Mouse (Mus musculus) kidney, postnatal 4 days (tissue): ENCODE data around the gene AW551984.

ENCODE experiments used
- DNase-seq, 2 experiments: peaks; one replicate each; pipeline ENCODE4 v3.0.0; 2021; ENCODE audit warnings: mixed read lengths in 2 of 2

The AW551984 gene

DNA sequence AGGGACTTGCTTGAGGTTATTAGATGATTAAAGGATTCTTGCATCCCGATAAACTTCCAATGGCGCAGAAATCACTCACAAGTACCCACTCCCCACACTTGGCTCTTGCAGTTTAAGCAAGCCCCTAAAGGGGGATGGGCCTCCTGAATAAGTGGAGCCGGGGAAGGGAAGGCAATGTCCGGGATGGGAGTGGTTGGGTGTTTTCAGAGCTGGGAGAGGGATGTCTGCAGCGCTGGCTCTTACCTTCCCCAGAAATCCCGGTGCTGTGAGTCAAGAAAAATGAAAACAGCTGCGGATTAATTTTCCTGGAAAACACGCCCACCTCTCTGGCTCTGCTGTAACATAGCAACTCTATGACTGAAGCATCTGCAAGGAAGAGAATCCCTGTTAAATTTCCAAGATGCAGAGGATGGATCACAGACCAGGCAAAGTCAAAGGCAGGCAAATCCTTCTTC, at the start of gene AW551984:
TSS of gene AW551984 (minus strand) at position 405 of the 455 bp plus-strand sequence.
- peak in 1 of 2 experiments; percentile 13 for DNase-seq

DNA sequence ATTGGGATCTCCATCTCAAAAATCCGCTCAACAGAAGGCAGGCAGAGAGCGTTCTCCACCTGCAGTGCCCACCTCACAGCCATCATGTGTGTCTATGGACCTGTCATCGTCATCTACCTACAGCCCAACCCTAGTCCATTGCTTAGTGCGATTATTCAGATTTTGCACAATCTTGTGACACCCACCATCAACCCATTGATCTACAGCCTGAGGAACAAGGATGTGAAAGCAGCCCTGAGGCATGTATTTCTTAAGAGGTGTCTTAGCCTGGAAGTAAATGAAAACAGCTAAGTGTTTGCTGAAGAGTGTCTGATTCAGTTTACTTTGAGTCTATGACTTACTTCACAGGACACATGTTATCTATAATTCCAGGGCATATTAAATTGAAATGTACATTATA, 43.2 kb upstream of the AW551984 start:
- no peak for DNase-seq

DNA sequence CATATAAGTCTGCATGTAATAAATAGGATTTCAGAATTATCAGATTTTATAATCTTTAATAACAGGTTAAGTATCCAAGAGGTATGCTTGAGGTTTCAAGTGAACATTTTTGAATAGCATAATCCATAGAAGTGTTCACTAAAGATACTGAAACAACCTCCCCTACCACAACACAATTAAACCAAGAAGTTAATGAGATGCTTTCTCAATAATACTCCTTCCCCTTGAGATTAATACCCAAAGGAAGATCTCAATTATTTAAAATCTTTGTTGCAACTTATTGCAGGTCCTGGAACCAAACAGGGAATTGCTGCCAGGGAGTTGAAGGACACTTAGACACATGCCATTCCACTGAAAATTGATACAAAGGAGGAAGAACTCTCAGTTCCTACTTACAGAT, 40.6 kb upstream of the AW551984 start, which contains the start of gene Olfr961:
TSS of gene Olfr961 (plus strand) at position 301 of the 400 bp plus-strand sequence.
- DNase-seq, result no peak

DNA sequence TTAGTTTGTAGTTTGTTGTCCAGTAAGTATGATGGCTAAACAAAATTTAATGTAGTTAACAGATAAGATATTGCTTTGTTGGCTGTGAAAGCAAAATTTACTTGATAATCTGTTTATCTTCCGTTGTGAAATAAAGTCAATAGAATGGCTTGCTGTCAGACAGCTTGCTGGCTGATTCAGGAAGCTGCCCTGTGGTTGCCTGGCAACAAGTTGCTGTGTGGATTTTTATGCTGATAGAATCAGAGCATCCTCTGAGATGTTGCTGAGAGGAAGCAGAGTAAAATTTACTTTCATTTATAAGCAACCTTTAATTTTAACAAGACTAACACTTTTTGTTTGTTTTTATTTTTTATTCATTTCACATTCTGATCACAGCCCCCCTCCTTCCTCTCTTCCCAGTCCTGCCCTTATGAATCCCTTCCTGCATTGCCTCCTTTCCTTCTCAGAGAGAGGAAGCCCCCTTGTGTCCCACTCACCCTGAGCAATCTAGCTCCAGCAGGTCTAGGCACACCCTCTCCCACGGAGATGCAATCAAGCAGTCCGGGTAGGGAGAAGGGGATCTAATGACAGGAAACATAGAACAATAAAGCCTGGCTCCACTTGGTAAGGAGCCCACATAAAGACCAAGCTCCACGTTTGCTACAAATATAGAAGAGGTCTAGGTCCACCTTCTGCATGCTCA, 29.9 kb upstream of the AW551984 start:
- DNase-seq, result no peak

DNA sequence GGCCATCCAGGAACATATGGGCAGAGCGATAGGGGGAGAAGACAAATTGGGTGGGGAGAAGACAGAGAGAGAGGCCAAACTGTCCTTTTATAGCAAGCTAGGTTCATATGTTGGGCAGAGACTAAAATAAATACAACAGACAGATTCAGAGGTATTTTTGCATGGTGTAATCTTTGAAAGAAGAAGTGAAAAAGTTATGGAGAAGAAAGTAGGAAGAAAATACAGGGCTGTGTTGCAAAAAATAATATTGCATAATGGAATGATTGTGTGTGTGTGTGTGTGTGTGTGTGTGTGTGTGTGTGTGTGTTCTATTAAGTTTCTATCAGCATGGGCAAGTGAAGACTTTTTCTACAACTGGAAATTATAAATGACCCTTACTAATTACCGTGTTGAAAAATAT, 24.9 kb upstream of the AW551984 start:
- no peak for DNase-seq

DNA sequence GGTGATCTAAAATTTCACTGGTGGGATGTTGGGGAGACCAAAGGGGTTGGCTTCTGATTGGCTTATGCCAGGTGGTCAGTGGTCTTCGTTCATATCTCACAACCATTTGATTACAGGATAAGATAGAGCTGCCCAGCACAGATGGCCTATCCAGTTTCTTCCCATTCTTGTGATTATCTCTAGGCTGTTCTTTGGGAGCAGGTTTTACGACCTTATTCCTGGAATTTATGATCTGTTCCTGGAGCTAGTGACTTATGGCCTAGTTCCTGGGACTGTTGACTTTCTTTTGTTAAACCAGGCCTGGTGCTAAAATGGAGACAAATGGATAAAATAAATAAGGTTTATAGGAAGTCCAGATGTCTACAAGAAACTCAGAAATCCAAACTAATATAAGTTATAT, 20.5 kb upstream of the AW551984 start:
- no peak for DNase-seq

DNA sequence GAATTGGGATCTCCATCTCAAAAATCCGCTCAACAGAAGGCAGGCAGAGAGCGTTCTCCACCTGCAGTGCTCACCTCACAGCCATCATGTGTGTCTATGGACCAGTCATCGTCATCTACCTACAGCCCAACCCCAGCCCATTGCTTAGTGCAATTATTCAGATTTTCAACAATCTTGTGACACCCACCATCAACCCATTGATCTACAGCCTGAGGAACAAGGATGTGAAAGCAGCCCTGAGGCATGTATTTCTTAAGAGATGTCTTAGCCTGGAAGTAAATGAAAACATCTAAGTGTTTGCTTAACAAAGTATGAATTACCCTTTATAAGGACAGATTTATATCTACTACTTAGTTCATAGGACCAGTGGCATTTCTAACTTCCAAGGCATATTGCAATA, 19.6 kb upstream of the AW551984 start:
- no peak for DNase-seq

DNA sequence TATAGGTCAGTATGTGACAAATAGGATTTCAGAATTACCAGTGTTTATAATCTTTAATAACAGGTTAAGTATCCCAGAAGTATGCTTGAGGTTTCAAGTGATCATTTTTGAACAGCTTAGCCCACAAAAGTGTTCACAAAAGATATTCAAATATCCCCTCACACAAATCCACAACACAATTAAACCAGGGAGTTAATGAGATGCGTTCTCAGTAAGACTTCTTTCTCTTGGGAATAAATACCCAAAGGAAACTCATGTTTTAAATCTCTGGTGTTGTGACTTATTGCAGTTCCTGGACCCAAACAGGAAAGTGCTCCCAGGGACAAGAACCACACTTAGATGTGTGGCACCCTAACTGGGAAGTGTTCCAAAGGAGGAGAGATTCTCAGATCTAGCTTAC, 16.9 kb upstream of the AW551984 start, which contains the start of gene Olfr960:
TSS of gene Olfr960 (plus strand) at position 301 of the 400 bp plus-strand sequence.
- DNase-seq, result no peak

DNA sequence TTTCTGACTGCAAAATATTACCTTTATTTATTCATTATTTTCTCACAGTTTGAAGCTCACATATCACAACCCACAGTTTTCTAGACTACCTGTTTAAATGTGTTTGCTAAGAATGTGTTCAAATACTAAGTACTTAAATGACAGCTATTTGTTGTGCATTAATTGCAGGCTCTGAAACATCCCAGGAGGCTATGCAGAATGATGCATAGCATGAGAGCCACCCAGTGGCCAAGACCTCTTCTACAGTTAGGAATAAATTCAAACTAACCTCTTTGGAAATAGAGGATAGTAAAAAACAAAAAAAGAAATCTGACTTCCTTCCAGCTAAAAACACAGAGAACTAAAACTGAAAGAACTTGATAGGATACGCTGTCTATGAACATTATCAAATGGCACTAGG, 7.8 kb upstream of the AW551984 start:
- peak; percentile 28 to 31 for DNase-seq

DNA sequence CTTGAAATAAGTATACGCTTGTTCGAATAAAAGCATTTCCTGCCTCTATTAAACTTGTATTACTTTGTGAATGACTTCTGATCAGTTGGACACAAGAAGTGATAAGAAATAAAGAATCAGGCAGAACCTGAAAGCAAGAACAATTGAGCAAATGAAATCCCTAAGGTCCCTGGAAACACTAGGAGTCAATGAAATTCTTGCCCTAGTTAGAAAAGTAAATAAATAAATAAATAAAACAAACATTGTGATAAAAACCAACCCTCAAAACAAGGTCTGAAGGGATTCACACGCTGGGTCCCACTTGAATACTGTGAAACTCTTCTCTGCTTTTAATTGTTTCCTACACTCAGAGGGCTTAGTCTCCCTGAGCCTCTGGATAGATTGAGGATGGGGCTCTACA, 6.2 kb upstream of the AW551984 start, which contains the start of gene Olfr148:
TSS of gene Olfr148 (plus strand) at position 301 of the 400 bp plus-strand sequence.
- DNase-seq, result no peak

DNA sequence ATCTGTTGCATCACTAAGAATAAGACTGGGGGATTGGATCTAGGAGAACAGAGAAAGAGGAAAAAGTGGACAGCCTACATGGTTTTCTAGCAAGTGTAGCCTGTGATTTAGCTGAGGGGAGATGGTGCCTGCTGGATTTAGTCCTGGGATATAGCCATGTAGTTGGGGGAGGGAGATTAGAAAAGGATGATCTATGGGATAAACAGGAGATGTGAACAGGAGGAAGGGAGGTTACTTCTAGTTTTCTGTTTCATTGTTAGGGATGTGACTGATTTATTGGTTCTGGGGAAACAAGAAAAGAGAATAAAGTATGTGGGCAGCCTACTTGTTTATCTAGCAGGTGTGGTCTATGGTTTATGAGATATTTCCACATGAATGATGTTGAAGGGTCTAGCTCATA, 4.3 kb upstream of the AW551984 start:
- DNase-seq, result no peak

DNA sequence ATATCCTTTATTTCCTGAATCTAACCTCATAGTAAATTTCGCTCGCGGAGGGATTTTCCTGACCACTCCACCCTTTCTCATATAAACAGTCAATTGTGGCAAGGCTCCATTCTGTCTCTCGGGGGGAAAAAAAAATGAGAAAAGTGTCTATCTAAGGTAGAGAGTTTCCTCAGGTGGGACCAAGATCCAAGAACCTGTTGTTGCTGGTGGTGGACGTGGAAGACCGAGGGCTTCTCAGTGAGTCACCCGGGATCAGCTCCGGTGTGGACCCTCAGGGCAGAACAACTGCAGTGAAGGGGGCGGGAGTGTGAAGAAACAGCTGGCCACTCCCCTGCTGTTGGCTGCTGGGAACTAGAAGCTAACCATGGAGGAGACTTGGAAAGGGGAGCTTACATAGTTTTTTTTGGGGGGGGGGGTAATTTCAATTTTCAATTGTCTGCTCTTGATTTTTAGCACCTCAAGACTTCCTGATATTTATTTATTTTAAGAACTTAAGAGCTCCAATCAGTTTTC, 814 bp downstream of the AW551984 start:
- DNase-seq, result peak; percentile 38 to 48

DNA sequence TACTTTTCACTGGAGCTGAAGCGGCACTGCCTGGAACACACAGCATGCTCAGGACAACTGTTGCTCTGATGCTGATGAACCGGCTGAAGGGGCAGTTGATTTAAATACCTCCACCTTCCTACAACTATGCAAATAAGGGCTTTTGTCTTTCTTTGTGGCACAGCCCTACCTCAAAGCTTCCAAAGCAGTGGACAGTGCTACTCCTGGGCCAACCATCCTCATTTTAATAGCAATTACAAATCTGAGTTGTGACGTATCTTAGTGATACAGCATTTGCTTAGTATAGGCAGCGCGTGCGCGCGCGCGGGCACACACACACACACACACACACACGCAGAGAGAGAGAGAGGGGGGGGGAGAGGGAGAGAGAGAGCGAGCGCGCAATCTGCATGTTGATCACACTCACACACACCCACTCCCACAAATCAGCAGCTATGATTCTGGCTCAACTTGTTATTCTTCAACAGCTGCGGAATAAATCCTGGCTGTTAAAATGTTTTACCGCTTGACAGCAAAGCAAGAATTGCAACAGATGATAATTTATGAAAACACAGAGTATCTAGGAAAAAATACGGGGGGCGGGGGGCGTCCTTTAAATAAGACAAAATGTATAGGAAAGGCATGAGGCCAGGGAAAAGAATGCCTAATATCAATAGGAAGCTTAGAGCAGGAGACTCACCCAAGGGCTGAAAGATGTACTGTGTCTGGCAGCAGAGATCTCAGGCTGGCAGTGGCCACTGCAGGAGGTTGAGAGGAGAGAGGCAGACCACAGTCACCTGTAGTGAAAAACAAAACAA, 1.5 kb downstream of the AW551984 start:
- DNase-seq, result peak; percentile 20 to 41

DNA sequence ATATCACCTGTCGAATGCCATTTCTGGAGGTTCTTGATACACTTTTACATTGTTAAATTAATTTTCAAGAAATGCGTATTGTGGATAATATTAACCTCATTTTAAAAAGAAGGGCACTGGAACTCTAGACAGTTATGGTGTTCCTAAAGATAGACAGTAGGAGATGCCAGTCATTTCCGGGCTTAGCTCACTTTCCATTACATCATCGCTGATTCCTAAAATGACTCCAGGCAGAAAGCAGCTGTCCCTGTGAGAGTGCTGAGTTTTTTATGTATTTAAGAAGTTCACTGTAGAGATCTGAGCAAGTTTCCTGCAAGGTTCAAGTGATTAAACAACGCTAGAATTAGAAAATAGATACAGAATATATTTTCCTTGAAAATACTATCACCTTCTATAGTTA, 27.2 kb downstream of the AW551984 start:
- no peak for DNase-seq

DNA sequence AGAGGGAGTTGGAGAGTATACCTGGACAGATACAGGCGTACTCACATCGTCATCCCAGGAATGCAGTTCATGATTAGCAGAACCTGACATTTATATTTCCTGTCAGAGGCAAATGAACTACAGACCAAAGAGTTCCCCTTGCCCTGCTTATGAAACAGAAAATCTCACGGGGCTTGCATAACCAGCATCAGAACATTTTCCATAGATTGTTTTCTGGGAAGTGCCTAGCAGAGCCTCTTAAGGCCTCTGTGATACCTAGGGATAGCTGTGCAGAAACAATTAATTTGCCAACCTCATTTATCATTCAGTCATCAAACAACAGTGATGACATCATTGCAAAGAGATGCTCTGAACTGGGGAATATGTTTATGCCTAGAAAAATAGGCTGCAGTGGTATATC, 28.7 kb downstream of the AW551984 start, which contains the start of gene Olfr959:
TSS of gene Olfr959 (minus strand) at position 101 of the 400 bp plus-strand sequence.
- no peak for DNase-seq

DNA sequence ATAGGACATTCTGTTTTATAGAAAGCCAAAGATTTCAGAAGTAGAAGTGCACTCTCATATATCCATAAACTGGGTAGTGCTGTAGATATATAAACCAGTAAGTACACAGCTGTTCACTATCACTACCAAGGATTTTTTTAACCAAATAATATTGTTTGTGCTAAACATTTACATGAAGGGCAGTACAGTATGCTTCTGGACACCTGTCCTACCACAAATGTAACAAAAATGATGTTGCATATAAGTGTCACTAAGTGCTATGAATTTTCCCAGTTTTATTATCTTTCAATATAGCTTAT, 45.9 kb downstream of the AW551984 start:
- DNase-seq, result no peak

DNA sequence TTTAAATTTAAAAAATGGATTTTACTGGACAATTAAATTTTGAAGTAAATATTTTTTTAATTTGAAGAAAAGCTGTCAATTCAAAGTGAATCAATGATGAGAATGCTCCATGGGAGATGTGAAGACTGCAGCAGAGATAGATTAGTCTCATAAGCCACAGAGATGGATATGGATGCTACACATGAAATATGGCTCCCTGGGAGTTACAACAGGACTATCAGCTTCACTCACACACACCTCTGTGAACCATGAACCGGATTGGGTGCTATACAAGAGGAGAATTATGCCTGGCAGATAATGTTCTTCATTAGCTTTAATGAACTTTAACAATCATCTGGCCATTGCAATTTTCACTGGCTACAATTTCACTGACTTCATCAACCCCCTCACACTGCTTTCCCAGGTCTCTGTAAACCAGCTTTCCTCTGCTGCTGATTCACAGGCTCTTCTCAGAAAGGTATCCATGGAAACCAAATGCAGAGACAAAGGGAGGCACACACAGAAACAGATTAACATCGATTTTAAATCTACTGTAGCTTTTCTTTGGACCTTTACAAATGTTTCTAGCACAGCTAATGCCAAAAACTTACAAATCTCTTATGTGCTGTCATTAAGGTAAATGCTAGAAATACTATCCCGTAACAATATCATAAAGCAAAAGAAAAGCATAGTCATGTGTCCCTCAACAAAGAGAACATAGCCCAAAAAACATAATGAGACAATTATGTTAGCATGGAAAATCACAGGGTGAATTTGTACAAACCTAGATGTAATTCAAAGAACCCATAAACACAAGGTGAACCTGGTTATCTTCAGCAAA, 46.5 kb downstream of the AW551984 start:
- no peak for DNase-seq

DNA sequence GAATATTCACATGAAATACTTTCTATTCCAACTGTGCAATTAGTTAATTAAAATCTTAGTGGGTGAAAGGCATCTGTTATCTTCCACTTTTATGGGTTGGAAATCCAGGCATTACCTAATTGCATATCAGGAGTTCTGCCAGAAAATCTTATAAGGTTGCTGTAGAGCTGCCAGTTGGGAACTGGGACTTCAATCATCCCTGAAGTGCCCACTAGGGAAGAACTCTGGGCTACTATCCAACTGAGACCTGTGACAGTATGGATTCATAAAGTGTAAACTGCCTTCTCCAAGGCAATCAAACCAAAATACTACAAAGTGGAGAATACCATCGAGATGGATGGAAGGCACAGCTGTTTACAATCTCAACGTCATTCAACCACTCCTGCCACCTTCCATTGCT, 50.3 kb downstream of the AW551984 start, which contains the start of gene Olfr958:
TSS of gene Olfr958 (minus strand) at position 109 of the 400 bp plus-strand sequence.
- no peak for DNase-seq

DNA sequence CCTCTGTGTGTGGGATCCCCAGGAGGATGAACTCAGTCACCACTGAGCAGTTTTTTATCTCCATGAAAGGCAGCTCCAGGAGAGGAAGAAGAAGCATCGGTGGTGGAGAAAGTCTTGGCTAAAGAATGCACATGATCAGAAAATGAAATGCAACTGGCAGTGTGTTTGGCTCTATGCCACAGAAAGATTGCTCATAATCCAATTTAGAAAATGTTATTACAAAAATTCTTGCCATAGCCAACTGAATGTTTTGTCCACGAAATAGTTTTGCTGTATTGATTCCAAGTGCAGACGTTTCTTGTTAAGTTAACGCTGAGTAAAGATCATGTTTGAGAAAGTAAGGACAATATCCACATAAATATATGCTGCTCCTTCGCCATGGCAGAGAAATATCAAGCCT, 53.4 kb downstream of the AW551984 start:
- no peak for DNase-seq
